Mouse (Mus musculus): Measurements from ENCODE around the gene Usf3. TPM values are rescaled to one million over a fixed set of nuclear protein-coding genes. Genes with fewer than 3 reads are reported as not detected.
A peak's percentile ranks its signal among the peaks of the same experiment; 100 is the strongest.

Gene Usf3
- 4.8 and 5.2 TPM in 2 replicates for total RNA-seq (2012; rRNA removed)
- total RNA-seq (2014; rRNA removed): 3.6 and 4.0 TPM in 2 replicates
- polyA plus RNA-seq (2012; ENCODE audit: insufficient read length, low read depth): 5.0 and 8.5 TPM in 2 replicates

DNA sequence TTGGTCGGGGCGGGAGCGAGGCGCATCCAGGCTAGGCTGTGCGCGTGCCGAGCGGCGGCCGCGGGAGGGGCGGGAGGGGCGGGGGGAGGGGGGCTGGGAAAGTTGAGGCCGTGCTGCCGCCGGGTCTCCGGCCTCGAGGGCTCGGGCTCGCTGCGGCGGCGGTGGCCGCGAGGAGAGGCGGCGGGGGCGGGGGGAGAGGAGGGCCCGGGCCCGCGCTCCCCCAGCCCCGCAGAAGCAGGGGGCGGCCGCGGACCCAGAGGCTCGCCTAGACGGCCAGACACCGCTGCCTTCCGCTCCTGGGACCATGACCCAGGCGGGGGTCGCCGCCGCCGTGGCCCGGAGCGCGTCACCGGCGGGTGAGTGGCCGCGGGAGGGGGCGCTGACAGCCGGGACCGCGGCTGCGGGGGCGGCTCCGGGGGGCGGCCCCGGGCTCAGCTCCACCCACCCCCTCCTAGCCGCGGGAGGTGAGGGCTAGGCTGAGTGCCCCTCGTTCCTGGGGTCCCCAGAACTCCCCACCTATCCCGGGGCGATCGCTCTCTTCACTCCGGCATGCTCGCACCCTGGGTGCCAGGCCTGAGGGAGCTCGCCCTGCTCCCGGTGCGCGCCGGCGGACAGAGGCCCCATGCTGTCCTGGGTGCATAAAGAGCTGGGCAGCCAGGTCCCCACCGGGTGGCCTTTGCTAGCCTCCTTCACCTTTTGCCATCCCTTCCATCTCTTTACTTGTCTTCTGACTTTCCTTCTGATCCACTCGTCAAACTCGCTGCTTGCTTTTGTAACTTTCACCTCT, at the start of gene Usf3:
Gene Usf3 (plus strand): TSS at position 92 of the 787 bp plus-strand sequence.
- Histone ChIP-seq H3K4me3 (replicated peaks in 1 of 3; ENCODE audit: low read depth in 2 of 3, low read length in 2 of 3, poor library complexity in 1 of 3) (peak within 1 kb of the TSS; percentile 63 to 92 (median 85)), H3K27me3 (replicated peaks) (no peaks in the 10 kb centered on the region), H3K9ac (ENCODE audit: insufficient read depth, low read depth) (peak within 1 kb of the TSS; percentile 99), H3K27ac (ENCODE audit: insufficient read depth, low read depth) (peak within 1 kb of the TSS; percentile 83), H3K79me2 (replicated peaks; ENCODE audit: control insufficient read depth, extremely low read depth, insufficient read depth, poor library complexity, severe bottlenecking) (no peaks in the 10 kb centered on the region; the same call in 1 of the 2 replicates), H3K9me3 (replicated peaks; ENCODE audit: low read length) (no peaks in the 10 kb centered on the region), H3K4me1 (ENCODE audit: control insufficient read depth in 1 of 2, insufficient read depth in 2 of 2) (peaks cover 6 to 25% of the 10 kb centered on the region in 2 experiments; a peak in 3 of 4 replicates), H3K4me2 (ENCODE audit: insufficient read depth, low read depth, poor library complexity, severe bottlenecking) (peak within 1 kb of the TSS; percentile 87), H3K36me3 (replicated peaks in 1 of 2; ENCODE audit: control insufficient read depth in 1 of 2, insufficient read depth in 1 of 2, low read length in 1 of 2) (peaks cover 0 to 1% of the 10 kb centered on the region in 2 experiments)
- dilution Hi-C loops (cut with MboI; ENCODE audit: extremely low pct_ligation_motif_present, extremely low pct_unique_long_range_greater_than_20kb, low sequenced_read_pairs): no loop called here
- no peak for TF ChIP-seq ZNF384 (IDR thresholded peaks at IDR 0.05; ENCODE audit: low read depth, low read length)
- no peak for TF ChIP-seq KAT2A (IDR thresholded peaks at IDR 0.05; ENCODE audit: insufficient replicate concordance, low read length)
- no peak for TF ChIP-seq SMC3 (IDR thresholded peaks at IDR 0.05; ENCODE audit: low read depth, low read length)
- no peak for TF ChIP-seq ZMIZ1 (IDR thresholded peaks at IDR 0.05; ENCODE audit: low read depth, low read length)
- no peak for TF ChIP-seq SIN3A (IDR thresholded peaks at IDR 0.05; ENCODE audit: low read length)
- TF ChIP-seq POLR2A (IDR thresholded peaks at IDR 0.05; ENCODE audit: low read depth, low read length): no peak; the same call in 1 of the 2 replicates
- TF ChIP-seq NELFE (IDR thresholded peaks at IDR 0.05; ENCODE audit: low read depth, low read length): peak; percentile 64; the same call in 1 of the 2 replicates
- no peak for TF ChIP-seq RAD21 (IDR thresholded peaks at IDR 0.05; ENCODE audit: low read depth, low read length)
- peak; percentile 27; the same call in 1 of the 2 replicates for TF ChIP-seq MXI1 (IDR thresholded peaks at IDR 0.05; ENCODE audit: low read depth, low read length)
- TF ChIP-seq CHD2 (IDR thresholded peaks at IDR 0.05; ENCODE audit: low read length): no peak
- no peak for TF ChIP-seq JUN (IDR thresholded peaks at IDR 0.05; ENCODE audit: insufficient read depth, low read depth, low read length)
- TF ChIP-seq MEF2A (IDR thresholded peaks at IDR 0.05; ENCODE audit: borderline replicate concordance, low read depth, low read length): no peak
- TF ChIP-seq BHLHE40 (IDR thresholded peaks at IDR 0.05; ENCODE audit: low read depth, low read length): peak; percentile 0; the same call in 1 of the 2 replicates
- TF ChIP-seq TCF12 (IDR thresholded peaks at IDR 0.05; ENCODE audit: low read depth, low read length): peak; percentile 7; the same call in 1 of the 2 replicates
- no peak for TF ChIP-seq MAX (IDR thresholded peaks at IDR 0.05; ENCODE audit: low read length)
- TF ChIP-seq ZC3H11A (IDR thresholded peaks at IDR 0.05; ENCODE audit: low read depth, low read length): no peak
- TF ChIP-seq RCOR1 (conservative IDR thresholded peaks at IDR 0.05; ENCODE audit: low read depth, low read length): no peak
- 0 out of 2 replicates have a peak, but pooled peaks have one; percentile 45 for TF ChIP-seq CHD1 (IDR thresholded peaks at IDR 0.05; ENCODE audit: low read depth, low read length)
- no peak for TF ChIP-seq MYC (IDR thresholded peaks at IDR 0.05; ENCODE audit: low read depth, low read length)
- in situ Hi-C loops (cut with MboI; ENCODE audit: low pct_ligation_motif_present, low pct_unique_long_range_greater_than_20kb, low sequenced_read_pairs): no loop called here
- peak; percentile 24 for DNase-seq (ENCODE audit: extremely low read depth)

DNA sequence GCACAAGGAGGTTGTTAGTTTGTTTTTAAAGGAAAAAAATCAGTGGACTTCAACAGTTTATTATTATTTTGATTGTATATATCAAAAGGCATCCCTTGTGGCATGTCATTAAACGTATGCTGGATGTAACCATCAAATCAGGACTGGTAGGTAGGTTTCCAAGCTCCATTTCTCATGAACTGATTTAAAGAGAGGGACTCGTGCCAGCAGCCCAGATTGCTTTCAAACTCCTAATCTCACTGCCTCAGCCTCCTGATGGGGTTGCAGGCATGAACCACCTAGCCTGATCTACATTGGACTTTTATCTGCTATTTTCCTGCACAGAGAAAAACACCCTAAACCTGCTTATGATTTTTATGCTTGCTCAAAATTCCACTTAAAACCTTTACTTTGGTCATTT, 49.3 kb upstream of the Usf3 start:
- dilution Hi-C loops (cut with MboI; ENCODE audit: extremely low pct_ligation_motif_present, extremely low pct_unique_long_range_greater_than_20kb, low sequenced_read_pairs) (no loop called here), in situ Hi-C loops (cut with MboI; ENCODE audit: low pct_ligation_motif_present, low pct_unique_long_range_greater_than_20kb, low sequenced_read_pairs) (no loop called here)
- DNase-seq (ENCODE audit: extremely low read depth): no peak
- no peaks in the 10 kb centered on the region for H3K27me3 ChIP-seq (replicated peaks)
- H3K4me2 ChIP-seq (ENCODE audit: insufficient read depth, low read depth, poor library complexity, severe bottlenecking): no peak overlapping the region
- no peak overlapping the region for H3K4me3 ChIP-seq (replicated peaks in 1 of 3; ENCODE audit: low read depth in 2 of 3, low read length in 2 of 3, poor library complexity in 1 of 3)
- no peak for TF ChIP-seq GABPA (IDR thresholded peaks at IDR 0.05; ENCODE audit: insufficient replicate concordance, low read depth, low read length)
- no peak for TF ChIP-seq CTCF (conservative IDR thresholded peaks at IDR 0.05 in 1 of 2, IDR thresholded peaks at IDR 0.05 in 1 of 2; ENCODE audit: low read depth in 2 of 2, low read length in 2 of 2)
- TF ChIP-seq MEF2A (IDR thresholded peaks at IDR 0.05; ENCODE audit: borderline replicate concordance, low read depth, low read length): no peak
- TF ChIP-seq POLR2AphosphoS2 (IDR thresholded peaks at IDR 0.05; ENCODE audit: low read depth, low read length): no peak
- TF ChIP-seq MAFK (IDR thresholded peaks at IDR 0.05; ENCODE audit: insufficient replicate concordance, low read length): no peak
- no peak for TF ChIP-seq SMC3 (IDR thresholded peaks at IDR 0.05; ENCODE audit: low read depth, low read length)
- no peak for TF ChIP-seq E2F4 (IDR thresholded peaks at IDR 0.05; ENCODE audit: insufficient replicate concordance, low read depth, low read length)
- H3K27ac ChIP-seq (ENCODE audit: insufficient read depth, low read depth): no peak overlapping the region
- no peaks in the 10 kb centered on the region for H3K9me3 ChIP-seq (replicated peaks; ENCODE audit: low read length)
- no peak overlapping the region for H3K9ac ChIP-seq (ENCODE audit: insufficient read depth, low read depth)
- H3K4me1 ChIP-seq (ENCODE audit: control insufficient read depth in 1 of 2, insufficient read depth in 2 of 2): peaks cover 2 to 21% of the 10 kb centered on the region in 2 experiments; a peak in 2 of 4 replicates
- peaks cover 3 to 25% of the 10 kb centered on the region in 2 experiments for H3K36me3 ChIP-seq (replicated peaks in 1 of 2; ENCODE audit: control insufficient read depth in 1 of 2, insufficient read depth in 1 of 2, low read length in 1 of 2)
- H3K79me2 ChIP-seq (replicated peaks; ENCODE audit: control insufficient read depth, extremely low read depth, insufficient read depth, poor library complexity, severe bottlenecking): peaks cover 7% of the 10 kb centered on the region; the same call in 1 of the 2 replicates

All from CH12.LX (cell line).